Mouse (Mus musculus) activated CD4-positive, CD25-positive, alpha-beta regulatory T cell, adult 4 months (primary cell): ENCODE results near the gene Shisal2b. TPM values are rescaled to one million over a fixed set of nuclear protein-coding genes. Genes with fewer than 3 reads are reported as not detected.

Source experiments
- ATAC-seq: one replicate; pipeline ENCODE4 v1.8.0; 2017
- polyA plus RNA-seq, 2 experiments: library from polyadenylated mRNA; unstranded; fragments of 100-300 nt; shearing (Covaris generic); gene quantifications; one replicate each; pipeline ENCODE4 v1.2.1; 2017

The Shisal2b gene
- polyA plus RNA-seq, 2 experiments from 2014 or later: 0.94 TPM; not detected in 1

- peak; percentile 88 for ATAC-seq
These were observed 46.8 kb downstream of the Shisal2b start, which contains the start of gene Cwc27 for GRCm38 (mm10) chr13:104816635-104817571. Gene Cwc27 (minus strand): TSS chr13:104817142.

- ATAC-seq: peak; percentile 3
These were observed 47.4 kb downstream of the Shisal2b start for GRCm38 (mm10) chr13:104816270-104816634.

- ATAC-seq: peak; percentile 36
These were observed 58.0 kb downstream of the Shisal2b start for GRCm38 (mm10) chr13:104805681-104806080.

GRCm38 (mm10) chr13:104799566-104800182 is 64.0 kb downstream of the Shisal2b start:
- ATAC-seq: no peak

- no peak for ATAC-seq
These were observed 64.6 kb downstream of the Shisal2b start for GRCm38 (mm10) chr13:104799067-104799466.

Other genes with a start within 250 kb of the Shisal2b start
- 10 to 100 TPM; 14.8 to 17.9 TPM for gene Srek1ip1, start 71.4 kb downstream of the Shisal2b start, polyA plus RNA-seq
- 10 to 100 TPM; 30.6 to 31.8 TPM for gene Cwc27, start 46.8 kb downstream of the Shisal2b start, polyA plus RNA-seq
- gene Rgs7bp, start 191.0 kb upstream of the Shisal2b start, polyA plus RNA-seq: not detected
- not detected for gene 4933425L06Rik, start 218.2 kb upstream of the Shisal2b start, polyA plus RNA-seq